Mouse (Mus musculus) midbrain, embryonic 14.5 days (tissue): ENCODE results near the gene Ptgis. TPM values are rescaled to one million over a fixed set of nuclear protein-coding genes. Genes with fewer than 3 reads are reported as not detected.

Experiments used
- ATAC-seq: fragments of 200-750 bp; cut with Nextera tagmentation; 2 replicates; pipeline ENCODE4 v1.8.0; 2017; ENCODE audit warnings: moderate number of reproducible peaks, moderate library complexity; ENCODE audit not compliant: low FRiP score, low TSS enrichment
- DNase-seq: peaks from one replicate; pipeline ENCODE4 v3.0.0-alpha.2; 2015
- H3K27ac ChIP-seq: fragments of 300-500 bp; sonication (generic); replicated peaks from 2 replicates; pipeline ENCODE4 v1.5.1; 2014; ENCODE audit warnings: mild to moderate bottlenecking, low read depth, low read length, moderate library complexity
- H3K27me3 ChIP-seq: fragments of 300-500 bp; sonication (generic); 2 replicates; pipeline ENCODE4 v1.6.1; 2014; ENCODE audit warnings: low read length, control low read depth, mixed read lengths; ENCODE audit not compliant: control insufficient read depth, insufficient read depth
- H3K36me3 ChIP-seq: fragments of 300-500 bp; sonication (generic); 2 replicates; pipeline ENCODE4 v1.6.1; 2014; ENCODE audit warnings: low read length, control low read depth; ENCODE audit not compliant: control insufficient read depth, insufficient read depth
- H3K4me1 ChIP-seq: fragments of 300-500 bp; sonication (generic); 2 replicates; pipeline ENCODE4 v1.6.1; 2014; ENCODE audit warnings: mild to moderate bottlenecking, antibody characterized with exemption, low read length, control low read depth; ENCODE audit not compliant: control insufficient read depth, insufficient read depth
- H3K4me2 ChIP-seq: fragments of 300-500 bp; sonication (generic); 2 replicates; pipeline ENCODE4 v1.6.1; 2014; ENCODE audit warnings: mild to moderate bottlenecking, low read length, moderate library complexity
- H3K4me3 ChIP-seq: fragments of 300-500 bp; sonication (generic); replicated peaks from 2 replicates; pipeline ENCODE4 v1.5.1; 2014; ENCODE audit warnings: low read depth, low read length
- H3K9ac ChIP-seq: fragments of 300-500 bp; sonication (generic); replicated peaks from 2 replicates; pipeline ENCODE4 v1.6.1; 2014; ENCODE audit warnings: mild to moderate bottlenecking, low read length, moderate library complexity
- H3K9me3 ChIP-seq: fragments of 300-500 bp; sonication (generic); 2 replicates; pipeline ENCODE4 v1.6.1; 2016; ENCODE audit warnings: low read length, control low read depth, mixed read lengths; ENCODE audit not compliant: control insufficient read depth
- WGBS: fragments of 180-500 bp; shearing (Covaris S2); extraction: QIAGEN DNeasy Blood & Tissue Kit; methylation state at CpG from one replicate; pipeline ENCODE4 v1.1.7; 2014; 5-methylcytosine and 5-hydroxymethylcytosine counted together
- polyA plus RNA-seq: library from polyadenylated mRNA; unstranded; fragments of >200 nt; fragmentation: Nextera tagmentation; extraction: Ambion mirVana; gene quantifications from 2 replicates; pipeline ENCODE4 v1.2.1, GENCODE M21; 2014

Gene Ptgis
- polyA plus RNA-seq, 1 experiment from 2014 or later = 5.3 TPM

- DNase-seq = no peak
- WGBS = 98% methylated on average over 4 of the region's 4 CpGs
Observed at GRCm38 (mm10) chr2:167243831-167244563, 3.6 kb upstream of the Ptgis start.

GRCm38 (mm10) chr2:167239262-167239661, 1.1 kb downstream of the Ptgis start:
- Histone ChIP-seq H3K4me1 (peaks cover 7% of the 10 kb centered on the region; the same call in 1 of the 2 replicates), H3K4me2 (no peak overlapping the region), H3K36me3 (no peaks in the 10 kb centered on the region), H3K27me3 (peaks cover 5% of the 10 kb centered on the region), H3K4me3 (no peak overlapping the region), H3K27ac (no peak overlapping the region), H3K9me3 (no peaks in the 10 kb centered on the region), H3K9ac (no peak overlapping the region)
- 37% methylated on average over 12 of the region's 12 CpGs for WGBS
- no peak for DNase-seq
- ATAC-seq = no peak

More at GRCm38 (mm10) chr2:167243831-167244563, 3.6 kb upstream of the Ptgis start:
- H3K27me3 ChIP-seq = no peaks in the 10 kb centered on the region; the same call in 1 of the 2 replicates
- no peak for ATAC-seq
- H3K4me3 ChIP-seq = no peak overlapping the region
- H3K4me1 ChIP-seq = peaks cover 7% of the 10 kb centered on the region; the same call in 1 of the 2 replicates
- H3K9me3 ChIP-seq = no peaks in the 10 kb centered on the region
- H3K27ac ChIP-seq = no peak overlapping the region
- H3K9ac ChIP-seq = no peak overlapping the region
- no peaks in the 10 kb centered on the region for H3K36me3 ChIP-seq
- H3K4me2 ChIP-seq = no peak overlapping the region

- no peak for ATAC-seq
- H3K36me3 ChIP-seq = no peaks in the 10 kb centered on the region
Observed at GRCm38 (mm10) chr2:167237224-167237623, 3.2 kb downstream of the Ptgis start.

GRCm38 (mm10) chr2:167236174-167236573, 4.2 kb downstream of the Ptgis start:
- H3K4me1 ChIP-seq = peaks cover 7% of the 10 kb centered on the region; the same call in 1 of the 2 replicates
- H3K27ac ChIP-seq = no peak overlapping the region
- no peaks in the 10 kb centered on the region for H3K9me3 ChIP-seq
- peaks cover 5% of the 10 kb centered on the region for H3K27me3 ChIP-seq
- ATAC-seq (no peak), DNase-seq (no peak)
- no peaks in the 10 kb centered on the region for H3K36me3 ChIP-seq
- 95% methylated on average over 4 of the region's 4 CpGs for WGBS
- no peak overlapping the region for H3K9ac ChIP-seq
- no peak overlapping the region for H3K4me3 ChIP-seq
- H3K4me2 ChIP-seq = no peak overlapping the region

More at GRCm38 (mm10) chr2:167237224-167237623, 3.2 kb downstream of the Ptgis start:
- Histone ChIP-seq H3K4me2 (no peak overlapping the region), H3K4me3 (no peak overlapping the region), H3K4me1 (peaks cover 7% of the 10 kb centered on the region; the same call in 1 of the 2 replicates), H3K9ac (no peak overlapping the region), H3K27me3 (peaks cover 5% of the 10 kb centered on the region), H3K9me3 (no peaks in the 10 kb centered on the region), H3K27ac (no peak overlapping the region)
- 75% methylated on average over 9 of the region's 9 CpGs for WGBS
- DNase-seq = no peak

GRCm38 (mm10) chr2:167235338-167236018, 4.9 kb downstream of the Ptgis start:
- H3K9ac ChIP-seq = no peak overlapping the region
- DNase-seq (no peak), ATAC-seq (no peak)
- H3K27ac ChIP-seq = no peak overlapping the region
- H3K9me3 ChIP-seq = no peaks in the 10 kb centered on the region
- no peak overlapping the region for H3K4me3 ChIP-seq
- peaks cover 5% of the 10 kb centered on the region for H3K27me3 ChIP-seq
- no peak overlapping the region for H3K4me2 ChIP-seq
- peaks cover 6% of the 10 kb centered on the region; the same call in 1 of the 2 replicates for H3K4me1 ChIP-seq
- H3K36me3 ChIP-seq = no peaks in the 10 kb centered on the region
- 82% methylated on average over 17 of the region's 17 CpGs for WGBS

GRCm38 (mm10) chr2:167233771-167234170, 6.6 kb downstream of the Ptgis start:
- H3K4me1 ChIP-seq = no peaks in the 10 kb centered on the region
- 55% methylated on average over 14 of the region's 14 CpGs for WGBS
- peaks cover 5% of the 10 kb centered on the region for H3K27me3 ChIP-seq
- no peak overlapping the region for H3K27ac ChIP-seq
- H3K36me3 ChIP-seq = no peaks in the 10 kb centered on the region
- ATAC-seq (no peak), DNase-seq (no peak)
- no peak overlapping the region for H3K4me3 ChIP-seq
- no peak overlapping the region for H3K9ac ChIP-seq
- no peaks in the 10 kb centered on the region for H3K9me3 ChIP-seq
- H3K4me2 ChIP-seq = no peak overlapping the region

GRCm38 (mm10) chr2:167233009-167233335, 7.4 kb downstream of the Ptgis start:
- no peak for ATAC-seq
- DNase-seq = no peak
- no peak overlapping the region for H3K4me2 ChIP-seq
- H3K27me3 ChIP-seq = no peaks in the 10 kb centered on the region
- no peaks in the 10 kb centered on the region for H3K4me1 ChIP-seq
- H3K9ac ChIP-seq = no peak overlapping the region
- H3K4me3 ChIP-seq = no peak overlapping the region
- H3K27ac ChIP-seq = no peak overlapping the region
- 79% methylated on average over 5 of the region's 5 CpGs for WGBS
- no peaks in the 10 kb centered on the region for H3K9me3 ChIP-seq
- no peaks in the 10 kb centered on the region for H3K36me3 ChIP-seq

GRCm38 (mm10) chr2:167232132-167233008, 8.0 kb downstream of the Ptgis start:
- no peaks in the 10 kb centered on the region for H3K4me1 ChIP-seq
- no peak overlapping the region for H3K9ac ChIP-seq
- ATAC-seq (no peak), DNase-seq (no peak)
- no peak overlapping the region for H3K27ac ChIP-seq
- WGBS = 57% methylated on average over 14 of the region's 14 CpGs
- no peaks in the 10 kb centered on the region for H3K9me3 ChIP-seq
- no peak overlapping the region for H3K4me3 ChIP-seq
- no peaks in the 10 kb centered on the region for H3K27me3 ChIP-seq
- no peak overlapping the region for H3K4me2 ChIP-seq
- H3K36me3 ChIP-seq = no peaks in the 10 kb centered on the region
